Mouse (Mus musculus): ENCODE measurements around the gene Gm29427. TPM values are rescaled to one million over a fixed set of nuclear protein-coding genes. Genes with fewer than 3 reads are reported as not detected.
A peak's percentile ranks its signal among the peaks of the same experiment; 100 is the strongest.

Gene Gm29427
- polyA plus RNA-seq, 1 experiment from 2014 or later: not detected

- Histone ChIP-seq H3K9me3 (no peaks in the 10 kb centered on the region), H3K27ac (no peak within 1 kb of the TSS), H3K27me3 (replicated peaks) (no peaks in the 10 kb centered on the region), H3K4me3 (replicated peaks) (no peak within 1 kb of the TSS), H3K9ac (no peak within 1 kb of the TSS), H3K4me1 (0 out of 2 replicates have a peak, but pooled peaks cover 5% of the 10 kb centered on the region), H3K4me2 (no peak within 1 kb of the TSS), H3K36me3 (no peaks in the 10 kb centered on the region)
- 65% methylated on average over 2 of the region's 2 CpGs for WGBS
- no peak for ATAC-seq (ENCODE audit: insufficient read depth, low FRiP score, low read depth)
These were observed 13.6 kb upstream of the Gm29427 start, which contains the start of gene Pfkfb2 for GRCm38 (mm10) chr1:130729153-130729552. Pfkfb2 (minus strand) TSS chr1:130729253.

DNA sequence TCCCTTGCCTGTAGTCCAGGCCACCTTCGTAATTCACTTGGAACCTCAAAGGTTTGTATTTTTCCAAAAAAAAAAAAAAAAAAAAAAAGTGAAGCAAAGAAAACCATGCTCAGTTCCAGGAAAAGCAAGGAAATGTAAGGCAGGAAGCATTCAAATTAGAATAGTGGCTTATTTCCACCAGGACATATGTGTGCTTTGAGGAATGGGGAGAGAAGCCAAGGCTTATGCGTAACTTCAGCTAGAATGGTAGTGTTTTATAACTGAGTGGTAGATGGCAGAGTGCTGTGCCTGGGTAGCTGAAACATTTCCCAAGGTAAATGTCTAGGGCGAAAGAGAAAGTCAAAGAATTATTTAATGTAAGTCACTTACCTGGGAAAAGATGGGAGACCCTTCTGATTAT is 13.1 kb upstream of the Gm29427 start:
- ATAC-seq (ENCODE audit: insufficient read depth, low FRiP score, low read depth): no peak
- no peaks in the 10 kb centered on the region for H3K36me3 ChIP-seq
- no peak overlapping the region for H3K27ac ChIP-seq

GRCm38 (mm10) chr1:130728070-130728469 is 12.5 kb upstream of the Gm29427 start:
- H3K27me3 ChIP-seq (replicated peaks): no peaks in the 10 kb centered on the region
- no peak overlapping the region for H3K27ac ChIP-seq
- H3K4me1 ChIP-seq: 0 out of 2 replicates have a peak, but pooled peaks cover 5% of the 10 kb centered on the region
- H3K36me3 ChIP-seq: no peaks in the 10 kb centered on the region
- H3K4me2 ChIP-seq: no peak overlapping the region
- no peaks in the 10 kb centered on the region for H3K9me3 ChIP-seq
- WGBS: 49% methylated on average over 1 of the region's 1 CpGs
- no peak for ATAC-seq (ENCODE audit: insufficient read depth, low FRiP score, low read depth)
- H3K9ac ChIP-seq: no peak overlapping the region
- no peak overlapping the region for H3K4me3 ChIP-seq (replicated peaks)

More for the DNA sequence above, 13.1 kb upstream of the Gm29427 start:
- Histone ChIP-seq H3K4me1 (0 out of 2 replicates have a peak, but pooled peaks cover 5% of the 10 kb centered on the region), H3K9me3 (no peaks in the 10 kb centered on the region), H3K4me2 (no peak overlapping the region), H3K27me3 (replicated peaks) (no peaks in the 10 kb centered on the region), H3K9ac (no peak overlapping the region), H3K4me3 (replicated peaks) (no peak overlapping the region)
- WGBS: 88% methylated on average over 3 of the region's 3 CpGs

- Histone ChIP-seq H3K4me2 (no peak overlapping the region), H3K9me3 (no peaks in the 10 kb centered on the region), H3K27ac (no peak overlapping the region), H3K4me1 (0 out of 2 replicates have a peak, but pooled peaks cover under 1% of the 10 kb centered on the region), H3K4me3 (replicated peaks) (no peak overlapping the region), H3K36me3 (no peaks in the 10 kb centered on the region), H3K9ac (no peak overlapping the region), H3K27me3 (replicated peaks) (no peaks in the 10 kb centered on the region)
- WGBS: 91% methylated on average over 2 of the region's 2 CpGs
- ATAC-seq (ENCODE audit: insufficient read depth, low FRiP score, low read depth): no peak
These were observed 10.8 kb upstream of the Gm29427 start for GRCm38 (mm10) chr1:130726396-130726795.

DNA sequence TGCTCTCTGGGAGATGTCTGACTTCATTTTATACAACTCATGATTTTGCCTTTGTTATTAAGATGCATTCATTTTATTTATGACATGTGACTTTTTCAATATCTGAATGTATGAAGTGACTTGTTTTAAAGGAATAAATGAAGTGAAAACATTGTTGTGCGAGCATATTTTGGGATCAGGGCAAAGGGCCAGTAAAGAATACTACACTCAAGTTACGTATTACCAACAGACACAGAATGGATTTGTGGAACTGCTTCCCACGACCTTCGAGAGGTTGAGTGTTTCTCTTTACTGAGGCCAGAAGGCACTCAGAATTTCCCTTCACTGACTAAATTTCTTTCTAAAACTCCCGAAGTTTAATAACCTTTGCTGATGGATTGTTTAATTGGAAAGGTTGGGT is 8.6 kb upstream of the Gm29427 start:
- Histone ChIP-seq H3K9ac (no peak overlapping the region), H3K36me3 (no peaks in the 10 kb centered on the region), H3K9me3 (no peaks in the 10 kb centered on the region), H3K4me3 (replicated peaks) (no peak overlapping the region), H3K27me3 (replicated peaks) (no peaks in the 10 kb centered on the region), H3K4me2 (no peak overlapping the region), H3K27ac (no peak overlapping the region), H3K4me1 (no peaks in the 10 kb centered on the region)
- ATAC-seq (ENCODE audit: insufficient read depth, low FRiP score, low read depth): no peak
- WGBS: 83% methylated on average over 5 of the region's 5 CpGs

- Histone ChIP-seq H3K27me3 (replicated peaks) (no peaks in the 10 kb centered on the region), H3K27ac (peak within 1 kb of the TSS; percentile 87), H3K4me3 (replicated peaks) (peak within 1 kb of the TSS; percentile 95), H3K4me2 (peak within 1 kb of the TSS; percentile 94), H3K4me1 (peaks cover 6% of the 10 kb centered on the region; the same call in 1 of the 2 replicates), H3K9me3 (no peaks in the 10 kb centered on the region), H3K36me3 (no peaks in the 10 kb centered on the region), H3K9ac (peak within 1 kb of the TSS; percentile 99)
- ATAC-seq (ENCODE audit: insufficient read depth, low FRiP score, low read depth): peak; percentile 72
- WGBS: 0% methylated on average over 53 of the region's 54 CpGs
These were observed 1.8 kb upstream of the Gm29427 start, which contains the start of gene Yod1 for GRCm38 (mm10) chr1:130717291-130717871. Yod1 (plus strand) TSS chr1:130717327.

GRCm38 (mm10) chr1:130716513-130717290 is 1.1 kb upstream of the Gm29427 start:
- peak overlapping the region; percentile 99 for H3K9ac ChIP-seq
- H3K4me3 ChIP-seq (replicated peaks): peak overlapping the region; percentile 95
- peak overlapping the region; percentile 94 for H3K4me2 ChIP-seq
- under 1% methylated on average over 42 of the region's 42 CpGs for WGBS
- no peaks in the 10 kb centered on the region for H3K36me3 ChIP-seq
- peaks cover 6% of the 10 kb centered on the region; the same call in 1 of the 2 replicates for H3K4me1 ChIP-seq
- ATAC-seq (ENCODE audit: insufficient read depth, low FRiP score, low read depth): no peak
- peak overlapping the region; percentile 87 for H3K27ac ChIP-seq
- no peaks in the 10 kb centered on the region for H3K9me3 ChIP-seq
- H3K27me3 ChIP-seq (replicated peaks): no peaks in the 10 kb centered on the region

GRCm38 (mm10) chr1:130716218-130716512 is 566 bp upstream of the Gm29427 start:
- H3K27me3 ChIP-seq (replicated peaks): no peaks in the 10 kb centered on the region
- peak overlapping the region; percentile 95 for H3K4me3 ChIP-seq (replicated peaks)
- H3K4me1 ChIP-seq: peaks cover 6% of the 10 kb centered on the region; the same call in 1 of the 2 replicates
- ATAC-seq (ENCODE audit: insufficient read depth, low FRiP score, low read depth): no peak
- H3K9ac ChIP-seq: peak overlapping the region; percentile 99
- H3K4me2 ChIP-seq: peak overlapping the region; percentile 94
- H3K9me3 ChIP-seq: no peaks in the 10 kb centered on the region
- peak overlapping the region; percentile 87 for H3K27ac ChIP-seq
- no peaks in the 10 kb centered on the region for H3K36me3 ChIP-seq
- 0% methylated on average over 3 of the region's 3 CpGs for WGBS

GRCm38 (mm10) chr1:130714046-130714445 is 1.6 kb downstream of the Gm29427 start:
- Histone ChIP-seq H3K4me1 (peaks cover 6% of the 10 kb centered on the region; the same call in 1 of the 2 replicates), H3K9me3 (no peaks in the 10 kb centered on the region), H3K27me3 (replicated peaks) (no peaks in the 10 kb centered on the region), H3K4me3 (replicated peaks) (no peak overlapping the region), H3K36me3 (peaks cover under 1% of the 10 kb centered on the region; the same call in 1 of the 2 replicates), H3K27ac (no peak overlapping the region), H3K4me2 (no peak overlapping the region), H3K9ac (no peak overlapping the region)
- 81% methylated on average over 4 of the region's 4 CpGs for WGBS
- no peak for ATAC-seq (ENCODE audit: insufficient read depth, low FRiP score, low read depth)

DNA sequence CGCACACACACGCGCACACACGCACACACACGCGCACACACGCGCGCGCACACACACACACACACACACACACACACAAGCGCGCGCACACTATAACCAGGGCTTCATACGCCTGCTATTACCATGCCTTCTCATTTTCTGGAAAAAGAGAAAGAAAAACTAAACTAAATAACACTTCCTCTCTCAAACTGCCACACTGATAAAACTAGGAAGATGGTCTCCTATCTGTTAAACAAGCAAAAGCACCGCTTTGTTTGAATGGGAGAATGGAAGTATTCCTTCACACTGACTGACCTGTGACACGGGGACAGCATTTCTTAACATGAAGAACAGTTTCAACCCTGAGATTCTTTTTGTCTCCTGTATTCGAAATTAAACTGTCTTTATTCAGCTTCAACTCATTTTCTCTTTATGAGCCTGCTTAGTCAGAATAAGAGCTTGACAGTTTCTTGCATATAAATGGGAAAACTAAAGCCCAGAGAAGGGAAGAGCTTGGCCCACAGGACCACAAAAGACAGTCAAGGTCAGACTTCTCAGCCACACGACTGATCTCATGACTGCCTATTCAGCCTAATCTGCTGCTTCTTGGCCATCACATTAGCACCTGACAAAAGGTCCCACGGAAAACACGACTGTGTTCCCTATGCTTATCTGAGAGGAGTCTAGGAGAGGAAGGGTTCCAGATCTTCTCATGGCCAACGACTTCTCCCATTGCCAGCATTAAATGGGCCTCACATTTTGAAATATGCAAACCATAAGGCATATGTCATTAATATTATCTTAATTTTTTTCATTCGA is 5.1 kb downstream of the Gm29427 start:
- no peak for ATAC-seq (ENCODE audit: insufficient read depth, low FRiP score, low read depth)
- 89% methylated on average over 22 of the region's 22 CpGs for WGBS

GRCm38 (mm10) chr1:130703613-130704012 is 12.0 kb downstream of the Gm29427 start:
- no peak overlapping the region for H3K4me2 ChIP-seq
- H3K9me3 ChIP-seq: no peaks in the 10 kb centered on the region
- H3K27me3 ChIP-seq (replicated peaks): no peaks in the 10 kb centered on the region
- no peak overlapping the region for H3K9ac ChIP-seq
- H3K4me1 ChIP-seq: no peaks in the 10 kb centered on the region
- H3K36me3 ChIP-seq: peaks cover 33% of the 10 kb centered on the region; the same call in 1 of the 2 replicates
- no peak for ATAC-seq (ENCODE audit: insufficient read depth, low FRiP score, low read depth)
- WGBS: 75% methylated on average over 2 of the region's 2 CpGs
- no peak overlapping the region for H3K4me3 ChIP-seq (replicated peaks)
- H3K27ac ChIP-seq: no peak overlapping the region

More for the DNA sequence above, 5.1 kb downstream of the Gm29427 start:
- H3K4me1 ChIP-seq: no peaks in the 10 kb centered on the region; the same call in 1 of the 2 replicates
- peaks cover 13% of the 10 kb centered on the region; the same call in 1 of the 2 replicates for H3K36me3 ChIP-seq
- no peak overlapping the region for H3K4me2 ChIP-seq
- no peak overlapping the region for H3K27ac ChIP-seq
- no peak overlapping the region for H3K4me3 ChIP-seq (replicated peaks)
- H3K9ac ChIP-seq: no peak overlapping the region
- no peaks in the 10 kb centered on the region for H3K27me3 ChIP-seq (replicated peaks)
- no peaks in the 10 kb centered on the region for H3K9me3 ChIP-seq

All from stomach, embryonic 15.5 days (tissue).